Mouse (Mus musculus) hindbrain, postnatal 0 days (tissue): Measurements from ENCODE around the gene Baz1b. TPM values are rescaled to one million over a fixed set of nuclear protein-coding genes. Genes with fewer than 3 reads are reported as not detected.
A peak's percentile ranks its signal among the peaks of the same experiment; 100 is the strongest.

ENCODE experiments used
- ATAC-seq: fragments of 200-750 bp; cut with Nextera tagmentation; 2 replicates; pipeline ENCODE4 v1.8.0; 2017; ENCODE audit warnings: mild to moderate bottlenecking, moderate TSS enrichment, moderate library complexity
- DNase-seq: peaks from one replicate; pipeline ENCODE4 v3.0.0-alpha.2; 2015; ENCODE audit warnings: low spot score
- H3K27ac ChIP-seq: fragments of 300-500 bp; sonication (generic); 2 replicates; pipeline ENCODE4 v1.5.1; 2014; ENCODE audit warnings: mild to moderate bottlenecking
- H3K27me3 ChIP-seq: fragments of 300-500 bp; sonication (generic); 2 replicates; pipeline ENCODE4 v1.6.1; 2014; ENCODE audit warnings: low read length, mixed read lengths; ENCODE audit not compliant: insufficient read depth
- H3K36me3 ChIP-seq: fragments of 300-500 bp; sonication (generic); 2 replicates; pipeline ENCODE4 v1.6.1; 2014; ENCODE audit warnings: low read length, mixed read lengths; ENCODE audit not compliant: insufficient read depth
- H3K4me1 ChIP-seq: fragments of 300-500 bp; sonication (generic); 2 replicates; pipeline ENCODE4 v1.6.1; 2014; ENCODE audit warnings: antibody characterized with exemption, low read length, mixed read lengths; ENCODE audit not compliant: insufficient read depth
- H3K4me2 ChIP-seq: fragments of 300-500 bp; sonication (generic); 2 replicates; pipeline ENCODE4 v1.6.1; 2014; ENCODE audit warnings: low read depth, mild to moderate bottlenecking, low read length, moderate library complexity, mixed read lengths
- H3K4me3 ChIP-seq: fragments of 300-500 bp; sonication (generic); 2 replicates; pipeline ENCODE4 v1.5.1; 2014; ENCODE audit warnings: low read length
- H3K9ac ChIP-seq: fragments of 300-500 bp; sonication (generic); replicated peaks from 2 replicates; pipeline ENCODE4 v1.6.1; 2014; ENCODE audit warnings: mild to moderate bottlenecking, low read length, moderate library complexity, mixed read lengths
- H3K9me3 ChIP-seq: fragments of 300-500 bp; sonication (generic); 2 replicates; pipeline ENCODE4 v1.6.1; 2016; ENCODE audit warnings: low read length, mixed read lengths
- CTCF ChIP-seq: IDR thresholded peaks from 2 replicates; pipeline ENCODE4 v1.5.1; 2016; ENCODE audit warnings: antibody characterized with exemption, control low read depth, low read depth
- WGBS: fragments of 180-500 bp; shearing (Covaris S2); extraction: QIAGEN DNeasy Blood & Tissue Kit; methylation state at CpG from one replicate; pipeline ENCODE4 v1.1.7; 2014; 5-methylcytosine and 5-hydroxymethylcytosine counted together
- polyA plus RNA-seq: library from polyadenylated mRNA; unstranded; fragments of >200 nt; fragmentation: Nextera tagmentation; extraction: Ambion mirVana; gene quantifications from 2 replicates; pipeline ENCODE4 v1.2.1, GENCODE M21; 2015
- total RNA-seq: library from RNA; depleted of rRNA; stranded (reverse); fragments of >200 nt; gene quantifications from 2 replicates; pipeline ENCODE4 v1.2.3, GENCODE M21; 2014

Gene Baz1b
- total and polyA plus RNA-seq, 2 experiments from 2014 or later, result 15.8 to 42.9 TPM

GRCm38 (mm10) chr5:135175086-135175485 lies 12.0 kb upstream of the Baz1b start:
- Histone ChIP-seq H3K4me3 (no peak overlapping the region), H3K36me3 (peaks cover 50% of the 10 kb centered on the region), H3K4me1 (no peaks in the 10 kb centered on the region), H3K27ac (no peak overlapping the region), H3K9ac (no peak overlapping the region), H3K27me3 (no peaks in the 10 kb centered on the region), H3K4me2 (no peak overlapping the region), H3K9me3 (no peaks in the 10 kb centered on the region)
- no peak for DNase-seq
- ATAC-seq, result no peak
- no peak for TF ChIP-seq CTCF

DNA sequence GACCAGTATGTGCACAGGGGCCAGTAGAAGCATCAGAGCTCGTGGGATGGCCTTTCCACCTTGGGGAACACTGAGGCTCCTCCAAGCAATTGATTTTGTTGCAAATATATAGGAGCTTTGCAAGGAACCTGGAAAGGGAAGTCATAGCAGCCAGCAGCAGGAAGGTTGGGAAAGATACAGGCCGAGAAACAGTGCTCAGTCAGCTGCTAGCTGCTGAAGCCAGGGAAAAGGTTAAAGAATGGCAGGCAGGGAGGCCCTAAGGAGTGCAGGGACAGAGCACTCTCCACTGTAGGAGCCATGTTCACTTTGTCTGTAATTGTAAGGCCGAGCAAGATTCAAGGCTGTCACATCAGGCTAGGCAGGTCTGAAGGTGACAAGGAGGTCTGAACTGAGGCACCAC lies 8.5 kb upstream of the Baz1b start:
- no peak overlapping the region for H3K4me3 ChIP-seq
- 74% methylated on average over 3 of the region's 3 CpGs for WGBS
- no peak for TF ChIP-seq CTCF
- ATAC-seq (no peak), DNase-seq (no peak)
- no peaks in the 10 kb centered on the region for H3K27me3 ChIP-seq
- no peak overlapping the region for H3K9ac ChIP-seq
- H3K36me3 ChIP-seq, result peaks cover 55% of the 10 kb centered on the region
- no peak overlapping the region for H3K4me2 ChIP-seq
- H3K9me3 ChIP-seq, result no peaks in the 10 kb centered on the region
- peak overlapping the region; percentile 51; the same call in 1 of the 2 replicates for H3K27ac ChIP-seq
- no peaks in the 10 kb centered on the region for H3K4me1 ChIP-seq

DNA sequence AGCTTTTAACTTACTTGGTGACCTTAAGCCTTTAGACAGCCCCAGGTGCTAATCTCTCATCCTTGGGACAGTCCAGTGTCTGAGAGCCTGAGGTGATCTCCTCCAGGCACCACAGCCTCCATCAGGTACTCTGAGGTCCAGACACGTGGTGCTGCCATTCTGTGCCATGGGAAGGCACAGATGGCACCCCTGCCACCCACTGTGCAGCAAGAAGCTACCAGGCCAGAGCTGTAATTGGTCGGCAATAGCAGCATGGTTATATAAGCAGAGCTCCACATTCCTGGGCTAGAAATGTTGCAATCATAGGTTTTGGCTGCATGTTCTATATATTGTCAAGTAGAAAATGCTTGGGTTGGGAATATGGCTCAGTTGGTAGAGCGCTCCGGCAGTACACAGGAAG lies 8.1 kb upstream of the Baz1b start:
- H3K9ac ChIP-seq, result no peak overlapping the region
- H3K27ac ChIP-seq, result 0 out of 2 replicates have a peak overlapping the region, but pooled peaks have one; percentile 51
- no peaks in the 10 kb centered on the region for H3K9me3 ChIP-seq
- peaks cover 55% of the 10 kb centered on the region for H3K36me3 ChIP-seq
- no peak overlapping the region for H3K4me3 ChIP-seq
- 78% methylated on average over 4 of the region's 4 CpGs for WGBS
- DNase-seq, result peak; percentile 37
- H3K27me3 ChIP-seq, result no peaks in the 10 kb centered on the region
- no peak overlapping the region for H3K4me2 ChIP-seq
- peak; percentile 32 for ATAC-seq
- TF ChIP-seq CTCF, result no peak
- no peaks in the 10 kb centered on the region for H3K4me1 ChIP-seq

- DNase-seq, result no peak
- H3K36me3 ChIP-seq, result peaks cover 52% of the 10 kb centered on the region
- H3K9ac ChIP-seq, result no peak overlapping the region
- H3K9me3 ChIP-seq, result no peaks in the 10 kb centered on the region
- WGBS, result 95% methylated on average over 6 of the region's 7 CpGs
- H3K4me3 ChIP-seq, result no peak overlapping the region
- H3K27ac ChIP-seq, result no peak overlapping the region
- no peaks in the 10 kb centered on the region for H3K27me3 ChIP-seq
- H3K4me2 ChIP-seq, result no peak overlapping the region
- TF ChIP-seq CTCF, result no peak
- H3K4me1 ChIP-seq, result no peaks in the 10 kb centered on the region
- no peak for ATAC-seq
These were observed 7.4 kb upstream of the Baz1b start for GRCm38 (mm10) chr5:135179616-135180015.

- TF ChIP-seq CTCF, result no peak
- Histone ChIP-seq H3K4me1 (no peaks in the 10 kb centered on the region), H3K27me3 (no peaks in the 10 kb centered on the region), H3K4me3 (no peak overlapping the region), H3K9ac (no peak overlapping the region), H3K36me3 (peaks cover 50% of the 10 kb centered on the region), H3K27ac (no peak overlapping the region), H3K4me2 (no peak overlapping the region), H3K9me3 (no peaks in the 10 kb centered on the region)
- DNase-seq (no peak), ATAC-seq (no peak)
- WGBS, result 94% methylated on average over 14 of the region's 14 CpGs
These were observed 6.3 kb upstream of the Baz1b start for GRCm38 (mm10) chr5:135180796-135181195.

- ATAC-seq (no peak), DNase-seq (no peak)
- no peak overlapping the region for H3K4me3 ChIP-seq
- H3K9me3 ChIP-seq, result no peaks in the 10 kb centered on the region
- peaks cover 47% of the 10 kb centered on the region for H3K36me3 ChIP-seq
- H3K4me1 ChIP-seq, result no peaks in the 10 kb centered on the region
- H3K27ac ChIP-seq, result no peak overlapping the region
- no peak overlapping the region for H3K4me2 ChIP-seq
- TF ChIP-seq CTCF, result no peak
- 63% methylated on average over 6 of the region's 6 CpGs for WGBS
- no peak overlapping the region for H3K9ac ChIP-seq
- no peaks in the 10 kb centered on the region for H3K27me3 ChIP-seq
These were observed 5.3 kb upstream of the Baz1b start for GRCm38 (mm10) chr5:135181776-135182175.

- 57% methylated on average over 8 of the region's 8 CpGs for WGBS
- Histone ChIP-seq H3K9me3 (no peaks in the 10 kb centered on the region), H3K9ac (no peak overlapping the region), H3K4me2 (no peak overlapping the region), H3K4me1 (no peaks in the 10 kb centered on the region), H3K4me3 (no peak overlapping the region), H3K27me3 (no peaks in the 10 kb centered on the region), H3K27ac (peak overlapping the region; percentile 20; the same call in 1 of the 2 replicates), H3K36me3 (peaks cover 36% of the 10 kb centered on the region)
- ATAC-seq (no peak), DNase-seq (no peak)
- no peak for TF ChIP-seq CTCF
These were observed 3.8 kb upstream of the Baz1b start for GRCm38 (mm10) chr5:135183131-135183861.
